Mouse (Mus musculus): ENCODE data around the gene Akip1. TPM values are rescaled to one million over a fixed set of nuclear protein-coding genes. Genes with fewer than 3 reads are reported as not detected.

The Akip1 gene
- total RNA-seq, 2 experiments from 2014 or later = 31.7 to 58.3 TPM

Other genes with a start within 250 kb of the Akip1 start
- gene Trim66, start 195.6 kb upstream of the Akip1 start, total RNA-seq (2015) = 0.15 and 0.22 TPM in 2 replicates
- 0.03 TPM in 1 of 2 replicates, not detected in the other for gene Trim66, start 195.6 kb upstream of the Akip1 start, total RNA-seq (2017)
- gene Rpl27a, start 184.5 kb upstream of the Akip1 start, total RNA-seq (2015) = 616 and 680 TPM in 2 replicates
- 869 and 1,010 TPM in 2 replicates for gene Rpl27a, start 184.5 kb upstream of the Akip1 start, total RNA-seq (2017)
- gene St5, start 85 bp upstream of the Akip1 start, total RNA-seq (2015) = 1.6 and 4.0 TPM in 2 replicates
- 2.0 and 2.9 TPM in 2 replicates for gene St5, start 85 bp upstream of the Akip1 start, total RNA-seq (2017)
- not detected in 2 replicates for gene BC051019, start 20.2 kb downstream of the Akip1 start, total RNA-seq (2015)
- not detected in 2 replicates for gene BC051019, start 20.2 kb downstream of the Akip1 start, total RNA-seq (2017)
- not detected in 2 replicates for gene Ascl3, start 28.0 kb downstream of the Akip1 start, total RNA-seq (2015)
- gene Ascl3, start 28.0 kb downstream of the Akip1 start, total RNA-seq (2017) = not detected in 2 replicates
- gene Tmem9b, start 49.2 kb downstream of the Akip1 start, total RNA-seq (2015) = 40.5 and 46.5 TPM in 2 replicates
- gene Tmem9b, start 49.2 kb downstream of the Akip1 start, total RNA-seq (2017) = 16.6 and 26.2 TPM in 2 replicates
- gene Nrip3, start 78.3 kb downstream of the Akip1 start, total RNA-seq (2015) = not detected in 2 replicates
- 0.04 TPM in 1 of 2 replicates, not detected in the other for gene Nrip3, start 78.3 kb downstream of the Akip1 start, total RNA-seq (2017)
- not detected in 2 replicates for gene Scube2, start 162.0 kb downstream of the Akip1 start, total RNA-seq (2015)
- gene Scube2, start 162.0 kb downstream of the Akip1 start, total RNA-seq (2017) = 0.07 TPM in 1 of 2 replicates, not detected in the other